Mouse (Mus musculus) liver, embryonic 14.5 days (tissue): ENCODE measurements around the gene Mamstr.
"Not testable (repeated sequence)": the region's sequence is repeated elsewhere in the genome, so short reads cannot be mapped to it uniquely, and the experiment has no call there.

Experiments
- CTCF ChIP-seq: IDR thresholded peaks from 2 replicates; pipeline ENCODE4 v1.5.1; 2016; ENCODE audit warnings: antibody characterized with exemption, low read depth, control low read depth
- EP300 ChIP-seq: IDR thresholded peaks from 2 replicates; pipeline ENCODE4 v1.6.1; 2016; ENCODE audit warnings: antibody characterized with exemption, low read depth

- TF ChIP-seq CTCF, EP300: not testable (repeated sequence)
Measured at GRCm38 (mm10) chr7:45650484-45650883, 10.7 kb downstream of the Mamstr start.
